25 mouse cellular contexts compared by ENCODE assay signal in genomic region chr3:100770841-100771240, GRCm38 (mm10). TPM values are rescaled to one million over a fixed set of nuclear protein-coding genes. Genes with fewer than 3 reads are reported as not detected.
A peak's percentile ranks its signal among the peaks of the same experiment; 100 is the strongest.
DNase-seq lines count a peak whose midpoint lies in the region; ATAC-seq and TF ChIP-seq lines count a peak whose summit lies in the region.
"Had no signal": no experiment of that assay in that cellular context is flagged by ENCODE, and none has a peak within 500 bp of the region (broad histone marks: within the 10 kb centered on the region; RNA-seq: fewer than 3 reads in every experiment).

No protein-coding gene starts in this region.

- 49% methylated on average over 3 of the region's 3 CpGs for WGBS in kidney, embryonic 14.5 days
- WGBS in kidney, embryonic 16.5 days, result 38% methylated on average over 3 of the region's 3 CpGs

- H3K27ac ChIP-seq in kidney, embryonic 14.5 days (ENCODE audit: low read depth, low read length), result no peak overlapping the region
- H3K27ac ChIP-seq in kidney, embryonic 16.5 days (ENCODE audit: low read length), result no peak overlapping the region
- no peak overlapping the region for H3K27ac ChIP-seq in CH12.LX (ENCODE audit: insufficient read depth, low read depth)
- H3K27ac ChIP-seq: embryonic facial prominence, embryonic 13.5 days; embryonic facial prominence, embryonic 15.5 days; forebrain, embryonic 10.5 days; forebrain, embryonic 12.5 days had no signal

- H3K79me2 ChIP-seq in CH12.LX (replicated peaks; ENCODE audit: control insufficient read depth, extremely low read depth, insufficient read depth, poor library complexity, severe bottlenecking), result no peaks in the 10 kb centered on the region

- no peaks in the 10 kb centered on the region for H3K27me3 ChIP-seq in kidney, embryonic 14.5 days (ENCODE audit: control insufficient read depth, insufficient read depth, low read length)
- no peaks in the 10 kb centered on the region for H3K27me3 ChIP-seq in kidney, embryonic 16.5 days (ENCODE audit: insufficient read depth, low read length)
- no peaks in the 10 kb centered on the region for H3K27me3 ChIP-seq in CH12.LX (replicated peaks)
- H3K27me3 ChIP-seq: embryonic facial prominence, embryonic 13.5 days; embryonic facial prominence, embryonic 15.5 days; forebrain, embryonic 12.5 days had no signal

- no peak for DNase-seq in kidney, postnatal 14 days
- DNase-seq in kidney, postnatal 36 days, result no peak
- no peak for DNase-seq in CH12.LX (ENCODE audit: extremely low read depth)
- DNase-seq: adrenal gland, adult 2 months; adrenal gland, postnatal 10 days; adrenal gland, postnatal 25 days; cerebellum, adult 11 months; cerebellum, adult 18-20 months; cerebellum, adult 8-10 months; cerebellum, adult 9-11 months; cerebellum, postnatal 36 days; embryo, embryonic 11 days had no signal

- dilution Hi-C loops in CH12.LX (cut with MboI; ENCODE audit: extremely low pct_ligation_motif_present, extremely low pct_unique_long_range_greater_than_20kb, low sequenced_read_pairs), result no loop called here

- no peak for TF ChIP-seq CTCF in CH12.LX (conservative IDR thresholded peaks at IDR 0.05 in 1 of 2, IDR thresholded peaks at IDR 0.05 in 1 of 2; ENCODE audit: low read depth in 2 of 2, low read length in 2 of 2)

- no peak for TF ChIP-seq RAD21 in CH12.LX (IDR thresholded peaks at IDR 0.05; ENCODE audit: low read depth, low read length)

- no peak overlapping the region for H3K4me2 ChIP-seq in kidney, embryonic 14.5 days (replicated peaks; ENCODE audit: low read depth, low read length)
- H3K4me2 ChIP-seq in kidney, embryonic 16.5 days (replicated peaks; ENCODE audit: low read depth, low read length), result no peak overlapping the region
- peak overlapping the region; percentile 8; the same call in 1 of the 2 replicates for H3K4me2 ChIP-seq in CH12.LX (ENCODE audit: insufficient read depth, low read depth, poor library complexity, severe bottlenecking)
- H3K4me2 ChIP-seq: embryonic facial prominence, embryonic 13.5 days; embryonic facial prominence, embryonic 15.5 days; forebrain, embryonic 12.5 days had no signal

- ATAC-seq in kidney, embryonic 14.5 days (ENCODE audit: low FRiP score, low TSS enrichment), result peak; percentile 39
- peak; percentile 40; the same call in 1 of the 2 replicates for ATAC-seq in kidney, embryonic 16.5 days (ENCODE audit: low FRiP score, low TSS enrichment)
- ATAC-seq: CD4-positive, CD25-positive, alpha-beta regulatory T cell, adult 4 months; forebrain, embryonic 14.5 days; forebrain, embryonic 16.5 days had no signal

- H3K9me3 ChIP-seq in kidney, embryonic 14.5 days (ENCODE audit: control insufficient read depth, low read length), result no peaks in the 10 kb centered on the region
- H3K9me3 ChIP-seq in kidney, embryonic 16.5 days (ENCODE audit: low read length), result no peaks in the 10 kb centered on the region
- H3K9me3 ChIP-seq in CH12.LX (replicated peaks; ENCODE audit: low read length), result no peaks in the 10 kb centered on the region
- H3K9me3 ChIP-seq: embryonic facial prominence, embryonic 13.5 days; embryonic facial prominence, embryonic 15.5 days; forebrain, embryonic 10.5 days; forebrain, embryonic 12.5 days had no signal

- in situ Hi-C loops in CH12.LX (cut with MboI; ENCODE audit: low pct_ligation_motif_present, low pct_unique_long_range_greater_than_20kb, low sequenced_read_pairs), result loop anchor here (25.0 kb wide), 1 partner anchor 141 kb away; the partner anchor contains the start of gene Trim45

- no peak overlapping the region for H3K9ac ChIP-seq in kidney, embryonic 14.5 days (ENCODE audit: low read depth, low read length)
- H3K9ac ChIP-seq in kidney, embryonic 16.5 days (replicated peaks; ENCODE audit: low read length), result no peak overlapping the region
- H3K9ac ChIP-seq in CH12.LX (ENCODE audit: insufficient read depth, low read depth), result no peak overlapping the region
- H3K9ac ChIP-seq: embryonic facial prominence, embryonic 13.5 days; embryonic facial prominence, embryonic 15.5 days; forebrain, embryonic 12.5 days had no signal

- H3K4me1 ChIP-seq in kidney, embryonic 14.5 days (ENCODE audit: control insufficient read depth, insufficient read depth, low read length), result peaks cover 5% of the 10 kb centered on the region; the same call in 1 of the 2 replicates
- H3K4me1 ChIP-seq in kidney, embryonic 16.5 days (ENCODE audit: insufficient read depth, low read length), result peaks cover 27% of the 10 kb centered on the region; the same call in 1 of the 2 replicates
- H3K4me1 ChIP-seq in CH12.LX (ENCODE audit: control insufficient read depth in 1 of 2, insufficient read depth in 2 of 2), result peaks cover 33 to 62% of the 10 kb centered on the region in 2 experiments

- no peak overlapping the region for H3K4me3 ChIP-seq in kidney, embryonic 14.5 days (ENCODE audit: low read length)
- no peak overlapping the region for H3K4me3 ChIP-seq in kidney, embryonic 16.5 days (ENCODE audit: low read length)
- no peak overlapping the region for H3K4me3 ChIP-seq in CH12.LX (replicated peaks in 1 of 3; ENCODE audit: low read depth in 2 of 3, low read length in 2 of 3, poor library complexity in 1 of 3)
- H3K4me3 ChIP-seq: embryonic facial prominence, embryonic 13.5 days; embryonic facial prominence, embryonic 15.5 days; erythroblast, embryonic 14.5 days; forebrain, embryonic 10.5 days; forebrain, embryonic 12.5 days had no signal

- TF ChIP-seq EP300 in CH12.LX (IDR thresholded peaks at IDR 0.05; ENCODE audit: low read length), result no peak

- H3K36me3 ChIP-seq in kidney, embryonic 14.5 days (ENCODE audit: control insufficient read depth, insufficient read depth, low read length), result no peaks in the 10 kb centered on the region
- no peaks in the 10 kb centered on the region for H3K36me3 ChIP-seq in kidney, embryonic 16.5 days (ENCODE audit: insufficient read depth, low read length)
- H3K36me3 ChIP-seq in CH12.LX (replicated peaks in 1 of 2; ENCODE audit: control insufficient read depth in 1 of 2, insufficient read depth in 1 of 2, low read length in 1 of 2), result no peaks in the 10 kb centered on the region
- H3K36me3 ChIP-seq: embryonic facial prominence, embryonic 13.5 days; embryonic facial prominence, embryonic 15.5 days; forebrain, embryonic 10.5 days; forebrain, embryonic 12.5 days had no signal

- TF ChIP-seq POLR2A in CH12.LX (IDR thresholded peaks at IDR 0.05; ENCODE audit: low read depth, low read length), result no peak

TF ChIP-seq in CH12.LX, 34 proteins besides CTCF, POLR2A, EP300 and RAD21:
- no peak for TF ChIP-seq MAX (IDR thresholded peaks at IDR 0.05; ENCODE audit: low read length)
- no peak for TF ChIP-seq JUND (conservative IDR thresholded peaks at IDR 0.05; ENCODE audit: low read depth, low read length)
- no peak for TF ChIP-seq CHD2 (IDR thresholded peaks at IDR 0.05; ENCODE audit: low read length)
- no peak for TF ChIP-seq MXI1 (IDR thresholded peaks at IDR 0.05; ENCODE audit: low read depth, low read length)
- no peak for TF ChIP-seq ZMIZ1 (IDR thresholded peaks at IDR 0.05; ENCODE audit: low read depth, low read length)
- TF ChIP-seq USF1 (IDR thresholded peaks at IDR 0.05; ENCODE audit: low read depth, low read length), result no peak
- TF ChIP-seq NRF1 (IDR thresholded peaks at IDR 0.05; ENCODE audit: low read depth, low read length), result no peak
- no peak for TF ChIP-seq NELFE (IDR thresholded peaks at IDR 0.05; ENCODE audit: low read depth, low read length)
- TF ChIP-seq MYC (IDR thresholded peaks at IDR 0.05; ENCODE audit: low read depth, low read length), result no peak
- TF ChIP-seq JUN (IDR thresholded peaks at IDR 0.05; ENCODE audit: insufficient read depth, low read depth, low read length), result no peak
- TF ChIP-seq RCOR1 (conservative IDR thresholded peaks at IDR 0.05; ENCODE audit: low read depth, low read length), result no peak
- TF ChIP-seq BHLHE40 (IDR thresholded peaks at IDR 0.05; ENCODE audit: low read depth, low read length), result no peak
- no peak for TF ChIP-seq ELF1 (IDR thresholded peaks at IDR 0.05; ENCODE audit: low read depth, low read length)
- no peak for TF ChIP-seq MAZ (IDR thresholded peaks at IDR 0.05; ENCODE audit: low read depth, low read length)
- no peak for TF ChIP-seq MEF2A (IDR thresholded peaks at IDR 0.05; ENCODE audit: borderline replicate concordance, low read depth, low read length)
- TF ChIP-seq ETS1 (conservative IDR thresholded peaks at IDR 0.05; ENCODE audit: low read depth, low read length), result no peak

RNA-seq across cellular contexts. Expression of gene Vtcn1, which starts 54.4 kb away (rescaled TPM):
- 0.34 and 0.50 TPM in 2 replicates for polyA plus RNA-seq in kidney, embryonic 14.5 days (2014; fragmentation: Nextera tagmentation; extraction: Ambion mirVana)
- 0.47 and 0.57 TPM in 2 replicates for polyA plus RNA-seq in kidney, embryonic 16.5 days (2015; fragmentation: Nextera tagmentation; extraction: Ambion mirVana)
- total RNA-seq in CH12.LX (2012; rRNA removed) (0.04 TPM in 1 of 2 replicates, not detected in the other), CH12.LX (2014; rRNA removed) (not detected in 2 replicates)
- 0.14 TPM in 1 of 2 replicates, not detected in the other for polyA plus RNA-seq in CH12.LX (2012; ENCODE audit: insufficient read length, low read depth)
- total RNA-seq: adrenal gland, postnatal 25 days; common myeloid progenitor, adult 5-6 weeks; MEL had no signal
- polyA plus RNA-seq: adrenal gland, adult 2 months; CD4-positive, CD25-positive, alpha-beta regulatory T cell, adult 4 months; embryonic facial prominence, embryonic 11.5 days; erythroblast, embryonic 14.5 days; forebrain, embryonic 10.5 days; forebrain, embryonic 12.5 days; forebrain, embryonic 14.5 days; forebrain, embryonic 16.5 days had no signal
